Mouse (Mus musculus): ENCODE results near the gene Lyrm1. TPM values are rescaled to one million over a fixed set of nuclear protein-coding genes. Genes with fewer than 3 reads are reported as not detected.

Lyrm1 gene
- total and polyA plus RNA-seq, 3 experiments: 4.6 to 10.9 (median 7.9) TPM

DNA sequence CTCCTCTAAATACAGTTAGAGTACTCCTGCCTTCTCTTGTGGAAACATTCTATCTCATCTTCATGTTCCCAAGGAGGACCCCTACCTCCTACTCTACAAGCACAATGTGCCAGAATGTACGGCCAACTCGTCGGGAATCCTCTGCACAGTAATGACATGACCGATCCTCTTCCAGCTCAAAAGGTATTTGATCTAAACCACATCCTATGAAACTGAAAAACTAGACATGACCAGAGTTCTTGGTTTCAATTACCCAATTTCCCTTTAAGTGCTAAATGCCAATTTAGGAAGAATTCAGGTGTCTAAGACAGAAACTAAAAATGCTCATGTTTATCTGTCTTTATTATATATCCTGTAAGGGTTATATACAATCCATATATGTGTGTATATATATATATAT lies 23.5 kb upstream of the Lyrm1 start:
- peaks cover 0 to 5% of the 10 kb centered on the region in 2 experiments for H3K36me3 ChIP-seq (replicated peaks in 1 of 2; ENCODE audit: control insufficient read depth in 1 of 2, insufficient read depth in 1 of 2, low read length in 1 of 2)
- H3K79me2 ChIP-seq (replicated peaks; ENCODE audit: control insufficient read depth, extremely low read depth, insufficient read depth, poor library complexity, severe bottlenecking): no peaks in the 10 kb centered on the region
- TF ChIP-seq MAX (IDR thresholded peaks at IDR 0.05; ENCODE audit: low read length): no peak
- no peak for TF ChIP-seq RCOR1 (conservative IDR thresholded peaks at IDR 0.05; ENCODE audit: low read depth, low read length)
- peak; percentile 46; the same call in 1 of the 2 replicates for TF ChIP-seq IRF4 (IDR thresholded peaks at IDR 0.05; ENCODE audit: low read depth, low read length)
- no peak for TF ChIP-seq NELFE (IDR thresholded peaks at IDR 0.05; ENCODE audit: low read depth, low read length)
- no peak for TF ChIP-seq TCF12 (IDR thresholded peaks at IDR 0.05; ENCODE audit: low read depth, low read length)
- no peak for TF ChIP-seq E2F4 (IDR thresholded peaks at IDR 0.05; ENCODE audit: insufficient replicate concordance, low read depth, low read length)
- TF ChIP-seq NRF1 (IDR thresholded peaks at IDR 0.05; ENCODE audit: low read depth, low read length): no peak
- TF ChIP-seq UBTF (IDR thresholded peaks at IDR 0.05; ENCODE audit: low read depth, low read length): no peak
- peaks cover 6 to 21% of the 10 kb centered on the region in 2 experiments; a peak in 3 of 4 replicates for H3K4me1 ChIP-seq (ENCODE audit: control insufficient read depth in 1 of 2, insufficient read depth in 2 of 2)
- H3K27ac ChIP-seq (ENCODE audit: insufficient read depth, low read depth): no peak overlapping the region
- no peak overlapping the region for H3K4me2 ChIP-seq (ENCODE audit: insufficient read depth, low read depth, poor library complexity, severe bottlenecking)
- H3K4me3 ChIP-seq (replicated peaks in 1 of 3; ENCODE audit: low read depth in 2 of 3, low read length in 2 of 3, poor library complexity in 1 of 3): no peak overlapping the region
- dilution Hi-C loops (cut with MboI; ENCODE audit: extremely low pct_ligation_motif_present, extremely low pct_unique_long_range_greater_than_20kb, low sequenced_read_pairs): no loop called here
- H3K9ac ChIP-seq (ENCODE audit: insufficient read depth, low read depth): no peak overlapping the region
- in situ Hi-C loops (cut with MboI; ENCODE audit: low pct_ligation_motif_present, low pct_unique_long_range_greater_than_20kb, low sequenced_read_pairs): loop anchor here (25.0 kb wide), 1 partner anchor 190 kb away; no protein-coding TSS in a partner anchor
- H3K27me3 ChIP-seq (replicated peaks): no peaks in the 10 kb centered on the region
- no peaks in the 10 kb centered on the region for H3K9me3 ChIP-seq (replicated peaks; ENCODE audit: low read length)
- no peak for DNase-seq (ENCODE audit: extremely low read depth)

DNA sequence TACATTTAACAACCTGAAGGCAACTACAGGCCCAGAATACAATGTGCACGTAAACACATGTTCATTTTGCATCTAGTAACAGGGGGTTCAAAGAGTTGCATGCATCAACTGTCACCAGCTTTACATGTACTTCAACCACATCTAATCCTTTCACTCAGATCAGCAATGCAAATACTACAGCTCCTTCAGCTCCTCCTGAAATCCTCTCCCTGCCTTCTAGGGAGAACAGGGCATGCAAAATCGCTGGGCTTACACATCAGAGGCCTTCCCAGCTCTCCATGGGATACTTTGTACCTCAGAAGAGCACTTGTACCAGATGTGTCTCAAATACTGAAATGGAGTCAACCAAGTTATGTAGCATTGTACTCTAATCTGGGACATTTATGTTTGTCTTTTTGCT lies 22.6 kb upstream of the Lyrm1 start:
- no peak overlapping the region for H3K4me2 ChIP-seq (ENCODE audit: insufficient read depth, low read depth, poor library complexity, severe bottlenecking)
- H3K27ac ChIP-seq (ENCODE audit: insufficient read depth, low read depth): no peak overlapping the region
- no peak for TF ChIP-seq SMC3 (IDR thresholded peaks at IDR 0.05; ENCODE audit: low read depth, low read length)
- in situ Hi-C loops (cut with MboI; ENCODE audit: low pct_ligation_motif_present, low pct_unique_long_range_greater_than_20kb, low sequenced_read_pairs): loop anchor here (25.0 kb wide), 1 partner anchor 189 kb away; no protein-coding TSS in a partner anchor
- dilution Hi-C loops (cut with MboI; ENCODE audit: extremely low pct_ligation_motif_present, extremely low pct_unique_long_range_greater_than_20kb, low sequenced_read_pairs): no loop called here
- peaks cover 0 to 4% of the 10 kb centered on the region in 2 experiments for H3K36me3 ChIP-seq (replicated peaks in 1 of 2; ENCODE audit: control insufficient read depth in 1 of 2, insufficient read depth in 1 of 2, low read length in 1 of 2)
- no peaks in the 10 kb centered on the region for H3K79me2 ChIP-seq (replicated peaks; ENCODE audit: control insufficient read depth, extremely low read depth, insufficient read depth, poor library complexity, severe bottlenecking)
- no peaks in the 10 kb centered on the region for H3K27me3 ChIP-seq (replicated peaks)
- no peak overlapping the region for H3K4me3 ChIP-seq (replicated peaks in 1 of 3; ENCODE audit: low read depth in 2 of 3, low read length in 2 of 3, poor library complexity in 1 of 3)
- DNase-seq (ENCODE audit: extremely low read depth): no peak
- no peak overlapping the region for H3K9ac ChIP-seq (ENCODE audit: insufficient read depth, low read depth)
- no peaks in the 10 kb centered on the region for H3K9me3 ChIP-seq (replicated peaks; ENCODE audit: low read length)
- peaks cover 6 to 16% of the 10 kb centered on the region in 2 experiments; a peak in 3 of 4 replicates for H3K4me1 ChIP-seq (ENCODE audit: control insufficient read depth in 1 of 2, insufficient read depth in 2 of 2)

DNA sequence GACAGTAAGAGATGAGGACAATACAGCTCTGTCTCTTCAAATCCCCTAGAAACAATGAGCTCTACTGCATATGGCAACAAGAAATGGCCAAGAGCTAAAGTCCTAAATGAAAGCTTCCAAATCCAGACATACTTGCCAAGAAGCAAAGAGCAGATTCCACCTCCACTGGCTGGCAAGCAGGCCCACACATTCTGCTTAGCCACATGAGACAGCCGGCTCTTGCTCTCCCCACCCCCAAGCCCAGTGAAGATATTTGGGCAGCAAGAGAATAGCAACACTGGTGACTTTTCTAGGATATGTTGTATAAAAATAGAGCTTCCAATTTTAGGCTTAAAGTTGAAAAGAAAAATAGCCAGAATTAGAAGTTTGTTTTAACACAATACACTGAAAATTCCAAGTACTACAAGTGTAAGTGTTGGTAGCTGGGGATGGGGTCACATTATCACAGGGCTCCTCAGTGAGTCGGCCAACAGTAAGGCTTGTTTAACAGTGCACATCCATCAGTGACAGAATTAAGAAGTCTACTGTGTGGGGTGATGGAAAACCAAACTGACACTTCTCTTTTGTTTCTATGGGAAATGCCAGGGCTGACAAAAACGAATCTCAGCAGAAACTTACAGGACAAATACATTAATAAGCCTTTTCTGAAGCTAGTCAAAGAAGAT lies 19.8 kb upstream of the Lyrm1 start:
- Histone ChIP-seq H3K36me3 (replicated peaks in 1 of 2; ENCODE audit: control insufficient read depth in 1 of 2, insufficient read depth in 1 of 2, low read length in 1 of 2) (peaks cover 0 to 11% of the 10 kb centered on the region in 2 experiments), H3K4me2 (ENCODE audit: insufficient read depth, low read depth, poor library complexity, severe bottlenecking) (no peak overlapping the region), H3K27ac (ENCODE audit: insufficient read depth, low read depth) (no peak overlapping the region), H3K4me1 (ENCODE audit: control insufficient read depth in 1 of 2, insufficient read depth in 2 of 2) (peaks cover 6 to 14% of the 10 kb centered on the region in 2 experiments; a peak in 2 of 4 replicates), H3K79me2 (replicated peaks; ENCODE audit: control insufficient read depth, extremely low read depth, insufficient read depth, poor library complexity, severe bottlenecking) (no peaks in the 10 kb centered on the region), H3K9me3 (replicated peaks; ENCODE audit: low read length) (no peaks in the 10 kb centered on the region), H3K4me3 (replicated peaks in 1 of 3; ENCODE audit: low read depth in 2 of 3, low read length in 2 of 3, poor library complexity in 1 of 3) (no peak overlapping the region), H3K27me3 (replicated peaks) (no peaks in the 10 kb centered on the region), H3K9ac (ENCODE audit: insufficient read depth, low read depth) (no peak overlapping the region)
- in situ Hi-C loops (cut with MboI; ENCODE audit: low pct_ligation_motif_present, low pct_unique_long_range_greater_than_20kb, low sequenced_read_pairs): no loop called here
- no peak for DNase-seq (ENCODE audit: extremely low read depth)
- dilution Hi-C loops (cut with MboI; ENCODE audit: extremely low pct_ligation_motif_present, extremely low pct_unique_long_range_greater_than_20kb, low sequenced_read_pairs): no loop called here
- TF ChIP-seq CTCF (conservative IDR thresholded peaks at IDR 0.05 in 1 of 2, IDR thresholded peaks at IDR 0.05 in 1 of 2; ENCODE audit: low read depth in 2 of 2, low read length in 2 of 2) (no peak), TCF12 (IDR thresholded peaks at IDR 0.05; ENCODE audit: low read depth, low read length) (no peak), CHD2 (IDR thresholded peaks at IDR 0.05; ENCODE audit: low read length) (no peak), MYC (IDR thresholded peaks at IDR 0.05; ENCODE audit: low read depth, low read length) (no peak), JUND (conservative IDR thresholded peaks at IDR 0.05; ENCODE audit: low read depth, low read length) (no peak), GABPA (IDR thresholded peaks at IDR 0.05; ENCODE audit: insufficient replicate concordance, low read depth, low read length) (no peak), PAX5 (IDR thresholded peaks at IDR 0.05; ENCODE audit: low read length) (no peak), SMC3 (IDR thresholded peaks at IDR 0.05; ENCODE audit: low read depth, low read length) (no peak), CHD1 (IDR thresholded peaks at IDR 0.05; ENCODE audit: low read depth, low read length) (no peak), IRF4 (IDR thresholded peaks at IDR 0.05; ENCODE audit: low read depth, low read length) (no peak), MAX (IDR thresholded peaks at IDR 0.05; ENCODE audit: low read length) (no peak), UBTF (IDR thresholded peaks at IDR 0.05; ENCODE audit: low read depth, low read length) (no peak), RAD21 (IDR thresholded peaks at IDR 0.05; ENCODE audit: low read depth, low read length) (no peak), ZNF384 (IDR thresholded peaks at IDR 0.05; ENCODE audit: low read depth, low read length) (no peak), RCOR1 (conservative IDR thresholded peaks at IDR 0.05; ENCODE audit: low read depth, low read length) (no peak), SIN3A (IDR thresholded peaks at IDR 0.05; ENCODE audit: low read length) (no peak), POLR2A (IDR thresholded peaks at IDR 0.05; ENCODE audit: low read depth, low read length) (no peak), TBP (conservative IDR thresholded peaks at IDR 0.05; ENCODE audit: low read depth, low read length) (no peak)

All from CH12.LX (cell line).